Mouse (Mus musculus): ENCODE results near the gene Mcrip2.

GRCm38 (mm10) chr17:25887467-25887866, 18.9 kb upstream of the Mcrip2 start:
- no peak for TF ChIP-seq CTCF (IDR thresholded peaks at IDR 0.05; ENCODE audit: control insufficient read depth, insufficient read depth, low read length)
- no peak for TF ChIP-seq POLR2A (IDR thresholded peaks at IDR 0.05; ENCODE audit: borderline replicate concordance, control insufficient read depth, low read depth, low read length)
